Mouse (Mus musculus) Patski (cell line): ENCODE data around the gene Afmid. TPM values are rescaled to one million over a fixed set of nuclear protein-coding genes. Genes with fewer than 3 reads are reported as not detected.

ENCODE experiments used
- ATAC-seq: fragments of 100-300 bp; one replicate; pipeline ENCODE4 v1.8.0; 2021
- CTCF ChIA-PET: fragments of 350-600 bp; sonication (Branson Sonifier 250); formaldehyde crosslinking; loops from one replicate; lab custom pipeline; 2022; ENCODE audit warnings: inconsistent platforms; lab: Charles Lee
- POLR2A ChIA-PET: fragments of 350-600 bp; sonication (Branson Sonifier 250); formaldehyde crosslinking; loops from one replicate; lab custom pipeline; 2022; ENCODE audit warnings: antibody characterized with exemption, inconsistent platforms; lab: Charles Lee
- DNase-seq: peaks from one replicate; pipeline ENCODE4 v3.0.0-alpha.2; 2011; ENCODE audit warnings: low read depth, low spot score
- H3K27me3 ChIP-seq: fragments of 371-371 bp; one replicate; pipeline ENCODE4 v1.5.1; 2021
- CTCF ChIP-seq: fragments of 100-300 bp; IDR thresholded peaks from one replicate; pipeline ENCODE4 v1.5.1; 2021
- in situ Hi-C: fragments of 300-500 bp; cut with MboI; formaldehyde crosslinking; loops from 3 replicates; pipeline ENCODE4 v1.11.1; 2018; ENCODE audit warnings: low pct_unique_long_range_greater_than_20kb, mixed read lengths
- polyA plus RNA-seq: library from polyadenylated mRNA; unstranded; gene quantifications from one replicate; pipeline ENCODE4 v1.2.3, GENCODE M21; 2021

Gene Afmid
- polyA plus RNA-seq, 1 experiment from 2014 or later, result 9.1 TPM

- DNase-seq, result no peak
- POLR2A ChIA-PET, result interaction anchor here (0.7 kb wide), 1 partner anchor 76 kb away, joined by 3 read pairs; no protein-coding TSS in a partner anchor
- H3K27me3 ChIP-seq, result no peaks in the 10 kb centered on the region
Observed at GRCm38 (mm10) chr11:117888168-117888852, 62.6 kb downstream of the Afmid start.

GRCm38 (mm10) chr11:117888853-117889822 lies 63.4 kb downstream of the Afmid start:
- DNase-seq (no peak), ATAC-seq (no peak)
- ChIA-PET CTCF (interaction anchor here (1.0 to 1.1 kb wide), 2 partner anchors 12 to 18 kb away, joined by 3 read pairs; no protein-coding TSS in a partner anchor), POLR2A (interaction anchor here (0.7 kb wide), 1 partner anchor 75 kb away, joined by 3 read pairs; no protein-coding TSS in a partner anchor)
- no peak for TF ChIP-seq CTCF
- H3K27me3 ChIP-seq, result no peaks in the 10 kb centered on the region
- in situ Hi-C loops, result loop anchor here (5.0 kb wide), 1 partner anchor 78 kb away; no protein-coding TSS in a partner anchor

More at GRCm38 (mm10) chr11:117888168-117888852, 62.6 kb downstream of the Afmid start:
- no peak for TF ChIP-seq CTCF
- no peak for ATAC-seq
- CTCF ChIA-PET, result no interaction called here
- in situ Hi-C loops, result loop anchor here (5.0 kb wide), 1 partner anchor 79 kb away; no protein-coding TSS in a partner anchor

Other genes starting within 250 kb of the Afmid start
- 21.1 TPM for gene Tnrc6c, start 171.6 kb upstream of the Afmid start, polyA plus RNA-seq
- gene Tmc8, start 43.8 kb upstream of the Afmid start, polyA plus RNA-seq, result 0.49 TPM
- gene Tmc6, start 43.7 kb upstream of the Afmid start, polyA plus RNA-seq, result 3.6 TPM
- gene 6030468B19Rik, start 28.3 kb upstream of the Afmid start, polyA plus RNA-seq, result not detected
- gene Gm20708, start 16.3 kb upstream of the Afmid start, polyA plus RNA-seq, result 0.78 TPM
- 149 TPM for gene Syngr2, start 16.3 kb upstream of the Afmid start, polyA plus RNA-seq
- 79.7 TPM for gene Tk1, start 168 bp downstream of the Afmid start, polyA plus RNA-seq
- 79.5 TPM for gene Birc5, start 23.3 kb downstream of the Afmid start, polyA plus RNA-seq
- gene Tmem235, start 34.8 kb downstream of the Afmid start, polyA plus RNA-seq, result 0.06 TPM
- gene Tha1, start 47.6 kb downstream of the Afmid start, polyA plus RNA-seq, result 10.6 TPM
- gene Socs3, start 144.1 kb downstream of the Afmid start, polyA plus RNA-seq, result 171 TPM
- gene Pgs1, start 160.4 kb downstream of the Afmid start, polyA plus RNA-seq, result 120 TPM